In genomic region chr5:24782957-24783356, GRCm38 (mm10) we compare ENCODE assay signal across 15 mouse cellular contexts. TPM values are rescaled to one million over a fixed set of nuclear protein-coding genes. Genes with fewer than 3 reads are reported as not detected.
"Had no signal": no experiment of that assay in that cellular context is flagged by ENCODE, and none has a peak within 500 bp of the region (broad histone marks: within the 10 kb centered on the region; RNA-seq: fewer than 3 reads in every experiment).

No protein-coding gene starts in this region.

- DNase-seq: kidney, adult 2 months; kidney, postnatal 25 days; liver; lung, adult 2 months; lung, postnatal 14 days; lung, postnatal 4 days; midbrain, embryonic 14.5 days; right cerebral cortex, postnatal 25 days; thymus, adult 2 months; thymus, postnatal 14 days; thymus, postnatal 4 days had no signal

RNA-seq across cellular contexts. Expression of gene Crygn, which starts 25.1 kb away (rescaled TPM):
- total RNA-seq: left cerebral cortex, adult 18-20 months; left cerebral cortex, postnatal 25 days; megakaryocyte progenitor cell, adult 5-6 weeks; megakaryocyte-erythroid progenitor cell, adult 5-6 weeks had no signal

RNA-seq across cellular contexts. Expression of gene Wdr86, which starts 52.4 kb away (rescaled TPM):
- total RNA-seq: megakaryocyte-erythroid progenitor cell, adult 5-6 weeks had no signal
